Mouse (Mus musculus) embryonic fibroblast, embryonic 13.5 days (primary cell): ENCODE results near the gene Ly86.

Experiments used
- CTCF ChIP-seq: IDR thresholded peaks from 2 replicates; pipeline ENCODE4 v1.5.1; 2011; ENCODE audit warnings: mild to moderate bottlenecking, control low read depth, low read length, moderate library complexity, borderline replicate concordance; ENCODE audit not compliant: insufficient read depth
- POLR2A ChIP-seq: IDR thresholded peaks from 2 replicates; pipeline ENCODE4 v1.6.1; 2011; ENCODE audit warnings: low read depth, mild to moderate bottlenecking, control low read depth, low read length, moderate library complexity

DNA sequence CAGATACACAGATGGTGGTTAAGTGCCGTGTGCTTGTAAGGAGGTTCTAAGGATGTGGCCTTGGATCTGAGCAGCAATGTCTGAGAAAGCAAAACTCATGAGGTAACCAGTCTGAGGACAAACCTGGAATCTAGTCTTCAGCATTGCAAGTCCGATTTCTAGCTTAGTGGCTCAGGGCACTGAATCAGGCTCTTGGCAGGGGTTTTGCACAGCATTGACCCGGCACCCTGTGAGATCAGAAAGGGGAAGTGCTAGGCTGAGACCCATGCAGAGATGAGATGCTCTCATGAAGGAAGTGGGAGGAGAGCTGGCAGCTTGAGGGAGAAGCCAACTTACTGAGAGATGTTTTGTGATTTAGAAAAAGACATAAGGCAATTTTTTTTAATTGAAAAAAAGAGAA, 106.5 kb downstream of the Ly86 start:
- TF ChIP-seq POLR2A, result no peak
- TF ChIP-seq CTCF, result no peak
